Mouse (Mus musculus) heart, embryonic 13.5 days (tissue): ENCODE measurements around the gene Acsbg1. TPM values are rescaled to one million over a fixed set of nuclear protein-coding genes. Genes with fewer than 3 reads are reported as not detected.
"Not testable (repeated sequence)": the region's sequence is repeated elsewhere in the genome, so short reads cannot be mapped to it uniquely, and the experiment has no call there.

ENCODE experiments used
- ATAC-seq: fragments of 200-750 bp; cut with Nextera tagmentation; 2 replicates; pipeline ENCODE4 v1.8.0; 2017; ENCODE audit warnings: moderate TSS enrichment; ENCODE audit not compliant: insufficient number of reproducible peaks, low FRiP score, low TSS enrichment; ENCODE audit errors: extremely low read depth
- H3K27ac ChIP-seq: fragments of 300-500 bp; sonication (generic); replicated peaks from 2 replicates; pipeline ENCODE4 v1.5.1; 2015; ENCODE audit warnings: moderate library complexity, mild to moderate bottlenecking, inconsistent platforms
- H3K27me3 ChIP-seq: fragments of 300-500 bp; sonication (generic); replicated peaks from 2 replicates; pipeline ENCODE4 v1.6.1; 2015; ENCODE audit warnings: mild to moderate bottlenecking, inconsistent platforms
- H3K36me3 ChIP-seq: fragments of 300-500 bp; sonication (generic); 2 replicates; pipeline ENCODE4 v1.6.1; 2015; ENCODE audit warnings: mild to moderate bottlenecking, inconsistent platforms
- H3K4me1 ChIP-seq: fragments of 300-500 bp; sonication (generic); 2 replicates; pipeline ENCODE4 v1.6.1; 2015; ENCODE audit warnings: inconsistent platforms
- H3K4me2 ChIP-seq: fragments of 300-500 bp; sonication (generic); 2 replicates; pipeline ENCODE4 v1.6.1; 2015; ENCODE audit warnings: inconsistent platforms, mild to moderate bottlenecking, moderate library complexity
- H3K4me3 ChIP-seq: fragments of 300-500 bp; sonication (generic); 2 replicates; pipeline ENCODE4 v1.5.1; 2015; ENCODE audit warnings: moderate library complexity, mild to moderate bottlenecking, inconsistent platforms
- H3K9ac ChIP-seq: fragments of 300-500 bp; sonication (generic); 2 replicates; pipeline ENCODE4 v1.6.1; 2015; ENCODE audit warnings: inconsistent platforms, mild to moderate bottlenecking, moderate library complexity
- H3K9me3 ChIP-seq: fragments of 300-500 bp; sonication (generic); 2 replicates; pipeline ENCODE4 v1.6.1; 2016; ENCODE audit warnings: inconsistent platforms
- WGBS: fragments of 180-500 bp; shearing (Covaris S2); methylation state at CpG from one replicate; pipeline ENCODE4 v1.1.7; 2015; ENCODE audit warnings: mixed read lengths; 5-methylcytosine and 5-hydroxymethylcytosine counted together
- polyA plus RNA-seq: library from polyadenylated mRNA; unstranded; fragments of >200 nt; fragmentation: Nextera tagmentation; extraction: Ambion mirVana; gene quantifications from 2 replicates; pipeline ENCODE4 v1.2.1, GENCODE M21; 2015

Gene Acsbg1
- polyA plus RNA-seq, 1 experiment from 2014 or later = 0.09 TPM

DNA sequence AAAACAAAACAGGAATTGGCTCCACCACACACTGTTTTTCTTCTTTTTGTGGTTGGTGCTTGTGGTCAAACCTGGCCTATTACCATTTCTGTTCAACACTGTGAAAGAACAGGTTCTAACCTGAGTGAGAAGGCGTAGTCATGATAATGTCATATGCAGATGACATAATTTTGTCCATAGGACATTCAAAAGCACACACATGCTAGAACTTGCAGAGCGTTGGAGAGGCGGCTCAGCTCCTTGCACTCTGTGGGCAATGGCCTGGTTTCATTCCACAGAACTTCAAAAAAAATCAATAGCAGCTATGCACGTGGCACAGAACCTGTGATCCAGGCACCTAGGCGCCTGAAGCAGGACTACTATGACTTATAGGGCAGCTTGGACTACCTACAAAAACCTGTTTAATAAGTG is 48.9 kb downstream of the Acsbg1 start:
- Histone ChIP-seq H3K9ac (no peak overlapping the region), H3K4me1 (no peaks in the 10 kb centered on the region), H3K27me3 (no peaks in the 10 kb centered on the region), H3K4me3 (no peak overlapping the region), H3K4me2 (no peak overlapping the region), H3K9me3 (no peaks in the 10 kb centered on the region), H3K36me3 (no peaks in the 10 kb centered on the region), H3K27ac (no peak overlapping the region)
- WGBS = 75% methylated on average over 5 of the region's 5 CpGs
- no peak for ATAC-seq

DNA sequence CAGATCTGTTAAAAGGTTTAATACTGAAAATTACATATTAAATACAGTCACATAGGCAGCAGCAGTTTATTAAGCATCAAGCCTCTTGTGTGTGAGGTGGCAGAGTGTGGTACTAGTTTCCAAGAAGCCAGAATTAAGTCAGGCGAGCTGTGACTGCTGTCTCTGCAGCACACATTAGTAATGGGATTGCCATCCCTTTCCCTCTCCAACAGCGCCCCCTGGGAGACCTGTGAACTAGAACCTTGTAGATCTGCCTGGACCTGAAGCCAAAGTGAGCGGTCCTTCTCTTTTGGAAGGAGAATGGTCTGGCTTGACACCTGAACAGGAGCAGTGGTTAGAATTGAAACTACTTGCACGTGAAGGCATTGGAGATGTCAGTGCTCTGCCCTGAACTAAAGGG is 56.8 kb downstream of the Acsbg1 start:
- Histone ChIP-seq H3K4me1 (no peaks in the 10 kb centered on the region; the same call in 1 of the 2 replicates), H3K36me3 (peaks cover 57% of the 10 kb centered on the region), H3K4me2 (no peak overlapping the region), H3K4me3 (no peak overlapping the region), H3K27ac (no peak overlapping the region), H3K9ac (no peak overlapping the region), H3K9me3 (no peaks in the 10 kb centered on the region), H3K27me3 (no peaks in the 10 kb centered on the region)
- 58% methylated on average over 4 of the region's 4 CpGs for WGBS
- ATAC-seq = no peak

DNA sequence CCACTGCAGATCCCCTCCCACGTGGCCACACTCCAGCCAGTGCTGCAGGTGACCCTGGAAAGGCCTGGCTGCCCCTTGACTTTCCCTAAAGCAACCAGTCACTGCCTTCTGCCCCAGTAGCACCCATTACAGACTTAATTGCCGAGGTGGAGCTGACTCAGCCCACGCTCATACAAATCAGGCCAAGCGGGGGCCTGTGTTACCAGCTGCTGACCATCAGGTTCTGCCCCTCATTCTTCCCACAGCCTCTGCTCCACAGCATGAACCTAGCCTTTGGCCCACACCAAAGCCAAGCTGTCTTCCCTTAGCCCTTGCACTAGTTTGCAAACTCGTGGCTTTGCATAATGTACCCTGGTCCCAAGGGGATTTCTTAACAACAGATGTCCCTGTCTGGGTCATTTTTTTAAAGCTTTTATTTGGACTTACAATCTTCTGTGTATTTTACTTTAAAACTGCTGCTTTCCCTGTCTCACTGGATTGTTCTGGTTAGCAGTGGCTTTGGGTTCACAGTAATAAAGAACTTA is 57.5 kb downstream of the Acsbg1 start:
- H3K36me3 ChIP-seq = peaks cover 64% of the 10 kb centered on the region
- H3K4me2 ChIP-seq = no peak overlapping the region
- no peaks in the 10 kb centered on the region; the same call in 1 of the 2 replicates for H3K4me1 ChIP-seq
- H3K9me3 ChIP-seq = no peaks in the 10 kb centered on the region
- no peak overlapping the region for H3K4me3 ChIP-seq
- no peak overlapping the region for H3K27ac ChIP-seq
- 64% methylated on average over 5 of the region's 5 CpGs for WGBS
- no peak overlapping the region for H3K9ac ChIP-seq
- no peak for ATAC-seq
- H3K27me3 ChIP-seq = no peaks in the 10 kb centered on the region

DNA sequence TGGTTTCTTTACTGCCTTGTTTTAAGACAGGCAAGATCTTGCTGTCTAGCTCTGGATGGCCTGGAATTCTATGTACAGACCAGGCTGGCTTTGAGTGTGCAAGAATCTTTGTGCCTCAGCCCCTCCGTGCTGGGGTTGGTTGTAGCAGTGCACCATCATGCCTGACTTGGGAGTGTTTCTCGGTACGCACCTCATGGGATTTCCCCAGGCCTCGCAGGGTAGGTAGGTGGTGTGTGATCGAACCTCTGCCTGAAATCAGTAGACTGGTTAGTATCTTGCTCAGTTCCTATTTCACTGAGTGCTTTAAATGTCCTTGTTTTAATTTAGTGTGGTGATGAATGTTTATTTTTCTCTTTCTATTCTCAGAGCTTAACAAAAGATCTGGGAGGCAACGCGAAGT is 58.8 kb downstream of the Acsbg1 start:
- Histone ChIP-seq H3K27ac (no peak overlapping the region), H3K9me3 (no peaks in the 10 kb centered on the region), H3K9ac (no peak overlapping the region), H3K4me2 (no peak overlapping the region), H3K4me3 (no peak overlapping the region), H3K4me1 (peaks cover 2% of the 10 kb centered on the region), H3K36me3 (peaks cover 77% of the 10 kb centered on the region), H3K27me3 (no peaks in the 10 kb centered on the region)
- no peak for ATAC-seq
- 84% methylated on average over 7 of the region's 7 CpGs for WGBS

DNA sequence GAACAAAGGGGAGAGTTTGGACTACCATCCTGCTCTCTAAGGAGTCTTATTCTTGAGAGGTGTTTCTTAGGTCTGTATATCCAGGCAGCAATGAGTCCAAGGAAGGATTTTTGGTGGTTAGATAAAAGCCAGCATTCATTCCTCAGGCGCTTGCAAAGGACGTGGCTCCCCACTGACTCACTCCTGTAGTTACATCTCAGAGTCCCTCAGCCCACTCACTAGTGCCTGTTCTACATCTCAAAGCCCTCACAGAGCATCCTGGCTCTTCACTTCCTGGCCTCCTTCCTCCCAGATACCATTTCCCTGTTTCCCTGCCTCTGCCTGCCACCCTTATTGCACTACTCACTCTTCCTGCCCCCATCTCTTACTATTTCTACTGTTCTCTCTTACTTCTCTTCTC is 59.3 kb downstream of the Acsbg1 start:
- 53% methylated on average over 2 of the region's 2 CpGs for WGBS
- H3K9ac ChIP-seq = no peak overlapping the region
- no peak overlapping the region for H3K4me3 ChIP-seq
- peaks cover 7% of the 10 kb centered on the region for H3K4me1 ChIP-seq
- H3K9me3 ChIP-seq = no peaks in the 10 kb centered on the region
- no peaks in the 10 kb centered on the region for H3K27me3 ChIP-seq
- ATAC-seq = no peak
- H3K36me3 ChIP-seq = peaks cover 82% of the 10 kb centered on the region
- no peak overlapping the region for H3K4me2 ChIP-seq
- no peak overlapping the region for H3K27ac ChIP-seq

DNA sequence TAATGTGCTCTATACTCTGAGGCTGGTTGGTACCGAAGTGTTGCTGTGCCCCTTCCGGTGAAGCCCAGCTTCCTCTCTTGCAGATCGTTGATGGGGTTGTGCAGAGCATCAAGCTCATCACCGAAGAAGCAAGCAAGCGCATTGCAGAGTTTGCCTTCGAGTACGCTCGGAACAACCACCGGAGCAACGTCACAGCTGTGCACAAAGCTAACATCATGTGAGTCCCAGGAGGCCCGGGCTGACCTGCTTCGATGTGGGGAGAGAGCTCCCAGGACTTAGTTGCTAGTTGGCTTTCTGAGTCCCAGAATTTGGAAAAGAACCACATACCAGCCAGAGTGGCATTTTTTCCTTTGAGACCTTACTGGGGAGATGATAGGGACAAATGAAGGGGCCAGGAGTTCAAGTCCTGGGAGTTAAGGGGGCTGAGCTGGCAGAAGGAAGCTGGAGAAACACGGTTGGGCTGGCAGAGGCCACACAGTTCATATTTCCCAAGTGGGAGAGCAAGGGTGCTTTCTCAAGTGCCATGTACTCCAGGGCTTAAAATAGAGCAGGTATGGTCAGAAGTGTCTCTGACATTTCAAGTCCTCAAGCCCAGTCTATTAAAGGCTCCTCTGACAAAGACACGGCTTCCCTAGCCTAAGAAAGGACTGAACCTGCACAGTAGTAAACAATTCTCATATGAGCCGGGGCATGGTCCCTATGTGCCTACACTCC is 64.8 kb downstream of the Acsbg1 start:
- Histone ChIP-seq H3K27ac (peak overlapping the region; percentile 84), H3K9ac (peak overlapping the region; percentile 28), H3K9me3 (no peaks in the 10 kb centered on the region), H3K36me3 (peaks cover 97% of the 10 kb centered on the region), H3K27me3 (no peaks in the 10 kb centered on the region), H3K4me2 (peak overlapping the region; percentile 27), H3K4me3 (no peak overlapping the region), H3K4me1 (peaks cover 35% of the 10 kb centered on the region)
- ATAC-seq = no peak
- 57% methylated on average over 15 of the region's 15 CpGs for WGBS

DNA sequence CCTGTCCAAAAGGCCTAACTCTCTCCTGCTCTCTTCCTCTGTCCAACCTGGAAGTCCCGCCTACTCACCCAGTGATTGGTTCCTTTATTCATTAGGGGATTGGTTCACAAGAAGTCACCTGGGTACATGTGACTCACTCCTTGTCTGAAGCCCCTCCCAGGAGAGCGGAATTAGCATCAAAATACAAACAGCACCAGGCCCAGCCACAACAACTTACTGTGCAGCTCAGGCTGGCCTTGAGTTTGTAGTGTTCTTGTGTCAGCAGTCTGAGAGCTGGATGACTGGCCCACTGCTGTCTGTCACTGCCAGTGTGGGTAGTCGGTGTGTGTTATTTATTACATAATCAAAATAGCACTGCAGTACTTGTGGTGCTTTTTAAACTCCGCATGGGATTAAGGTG is 68.0 kb downstream of the Acsbg1 start:
- peaks cover 43% of the 10 kb centered on the region for H3K4me1 ChIP-seq
- H3K4me3 ChIP-seq, H3K9me3 ChIP-seq, H3K9ac ChIP-seq, H3K4me2 ChIP-seq, H3K27me3 ChIP-seq, ATAC-seq, H3K27ac ChIP-seq: not testable (repeated sequence)
- H3K36me3 ChIP-seq = peaks cover 96% of the 10 kb centered on the region
- 78% methylated on average over 4 of the region's 4 CpGs for whole genome bisulfite sequencing

DNA sequence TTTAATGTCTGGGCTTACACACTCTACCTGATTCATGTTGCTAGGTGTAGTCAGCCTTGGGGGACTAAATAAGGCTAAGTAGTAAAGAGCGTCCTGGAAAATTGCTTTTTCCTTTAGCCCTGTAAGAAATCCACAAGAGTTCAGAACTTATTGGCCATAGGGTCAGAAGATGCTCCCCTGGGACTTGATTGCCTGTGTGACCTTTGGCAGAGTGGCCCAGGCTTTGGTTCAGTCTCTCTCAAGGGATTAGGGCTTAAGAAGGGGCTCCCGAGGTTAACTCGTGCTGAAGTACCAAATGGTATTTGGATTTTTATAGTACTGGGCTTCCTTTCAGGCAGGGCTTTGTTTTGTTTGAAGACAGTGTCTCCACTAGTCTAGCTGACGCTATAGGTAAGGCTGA is 73.8 kb downstream of the Acsbg1 start:
- Histone ChIP-seq H3K36me3 (peaks cover 41% of the 10 kb centered on the region), H3K4me1 (peaks cover 28% of the 10 kb centered on the region), H3K9ac (peak overlapping the region; percentile 94), H3K4me3 (peak overlapping the region; percentile 83), H3K27me3 (no peaks in the 10 kb centered on the region), H3K4me2 (peak overlapping the region; percentile 72), H3K27ac (no peak overlapping the region; the same call in 1 of the 2 replicates), H3K9me3 (no peaks in the 10 kb centered on the region)
- WGBS = 51% methylated on average over 4 of the region's 4 CpGs
- no peak for ATAC-seq

DNA sequence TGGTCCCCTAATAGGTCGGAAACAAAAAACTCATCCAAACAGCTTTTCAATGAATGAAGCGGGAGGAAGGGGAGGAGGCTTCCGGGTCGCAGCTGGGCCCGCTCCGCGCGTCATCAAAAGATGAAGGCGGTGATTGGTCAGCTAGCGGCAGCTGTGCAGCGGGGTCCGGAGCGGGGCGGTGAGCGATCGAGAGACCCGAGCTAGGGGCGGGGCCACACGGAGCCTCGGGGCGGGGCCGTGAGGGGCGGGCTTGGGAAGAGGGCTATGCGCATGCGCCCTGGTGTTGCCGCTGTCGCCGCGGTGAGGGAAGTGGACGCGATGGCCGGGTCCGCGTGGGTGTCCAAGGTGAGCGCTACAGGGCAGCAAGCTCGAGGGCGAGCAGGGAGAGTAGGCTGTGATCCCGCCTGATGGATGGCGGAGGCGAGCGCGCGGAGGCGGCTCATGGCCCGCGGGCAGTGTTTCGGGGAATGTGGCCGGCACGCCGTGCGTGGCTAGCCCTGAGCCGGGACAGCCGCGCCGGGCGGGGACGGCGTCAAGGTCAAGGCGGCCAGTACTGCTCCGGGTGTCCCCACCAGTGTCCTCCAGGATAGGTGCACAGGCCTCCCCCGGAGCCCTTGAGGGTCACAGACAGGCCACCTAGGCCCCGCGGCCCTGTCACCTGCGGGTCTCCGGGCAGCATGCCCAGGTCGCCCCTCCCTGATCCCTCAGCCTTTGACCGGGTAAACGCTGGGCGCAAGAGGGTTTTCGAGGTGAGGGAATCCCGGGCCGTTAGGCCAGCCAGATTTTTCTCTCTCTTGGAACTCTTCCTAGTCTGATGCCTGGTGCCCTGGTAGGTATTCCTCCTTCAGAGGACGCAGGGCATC is 75.2 kb downstream of the Acsbg1 start, which contains the start of gene Idh3a:
TSS of gene Idh3a (plus strand) at position 136 of the 863 bp plus-strand sequence.
- peak; percentile 99 for ATAC-seq
- Histone ChIP-seq H3K27me3 (no peaks in the 10 kb centered on the region), H3K4me2 (peak within 1 kb of the TSS; percentile 72), H3K9me3 (no peaks in the 10 kb centered on the region), H3K4me3 (peak within 1 kb of the TSS; percentile 83), H3K27ac (peak within 1 kb of the TSS; percentile 82), H3K9ac (peak within 1 kb of the TSS; percentile 94), H3K4me1 (peaks cover 28% of the 10 kb centered on the region), H3K36me3 (peaks cover 26% of the 10 kb centered on the region)
- WGBS = under 1% methylated on average over 72 of the region's 73 CpGs

DNA sequence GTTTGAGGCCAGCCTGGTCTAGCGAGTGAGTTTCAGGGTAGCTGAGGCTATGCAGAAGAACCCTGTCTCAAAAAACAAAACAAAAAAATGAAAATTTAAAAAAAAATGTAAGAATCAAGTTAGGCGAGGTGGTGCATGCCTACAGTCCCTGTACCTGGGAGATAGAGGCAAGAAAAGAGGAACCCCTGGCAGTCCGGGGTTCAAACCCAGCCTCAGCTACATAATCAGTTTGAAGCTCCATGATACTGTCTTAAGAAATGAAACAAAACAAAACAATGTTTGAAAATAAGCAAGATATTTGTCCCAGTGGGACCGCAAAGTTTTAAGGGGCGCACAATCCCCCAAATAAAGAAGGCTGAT is 75.9 kb downstream of the Acsbg1 start:
- peak overlapping the region; percentile 72 for H3K4me2 ChIP-seq
- no peaks in the 10 kb centered on the region for H3K9me3 ChIP-seq
- 30% methylated on average over 5 of the region's 5 CpGs for WGBS
- no peak for ATAC-seq
- peaks cover 28% of the 10 kb centered on the region for H3K4me1 ChIP-seq
- peak overlapping the region; percentile 75 for H3K9ac ChIP-seq
- no peak overlapping the region for H3K27ac ChIP-seq
- H3K36me3 ChIP-seq = peaks cover 22% of the 10 kb centered on the region
- no peaks in the 10 kb centered on the region for H3K27me3 ChIP-seq
- H3K4me3 ChIP-seq = peak overlapping the region; percentile 83

DNA sequence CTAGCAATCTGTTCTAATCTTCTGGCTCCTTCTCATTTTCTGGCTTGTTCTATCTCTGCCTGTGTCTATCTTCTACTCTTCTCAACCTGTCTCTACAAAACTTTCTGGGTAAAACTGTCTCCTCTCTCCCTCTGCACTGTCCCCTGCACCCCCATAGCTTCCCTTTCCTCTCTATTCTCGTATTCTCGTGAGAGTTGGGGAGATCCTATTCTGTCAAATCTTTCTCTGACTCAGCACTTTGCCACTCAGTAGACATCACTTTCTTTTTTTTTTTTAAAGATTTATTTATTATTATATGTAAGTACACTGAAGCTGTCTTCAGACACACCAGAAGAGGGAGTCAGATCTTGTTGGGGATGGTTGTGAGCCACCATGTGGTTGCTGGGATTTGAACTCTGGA is 77.5 kb downstream of the Acsbg1 start:
- not testable (repeated sequence) for H3K9ac ChIP-seq, H3K9me3 ChIP-seq, H3K36me3 ChIP-seq, H3K4me3 ChIP-seq, H3K4me2 ChIP-seq, H3K27me3 ChIP-seq, ATAC-seq, H3K27ac ChIP-seq
- WGBS = 67% methylated on average over 2 of the region's 2 CpGs
- H3K4me1 ChIP-seq = peaks cover 25% of the 10 kb centered on the region
